Mouse (Mus musculus) urinary bladder, postnatal 10 days (tissue): ENCODE measurements around the gene Adamts16.
"Not testable (repeated sequence)": the region's sequence is repeated elsewhere in the genome, so short reads cannot be mapped to it uniquely, and the experiment has no call there.

Source experiments
- DNase-seq: peaks from one replicate; pipeline ENCODE4 v3.0.0; 2022; ENCODE audit warnings: low spot score

The Adamts16 gene

GRCm38 (mm10) chr13:70841421-70841904, at the start of gene Adamts16:
Gene Adamts16, minus strand, starts transcription at chr13:70841811.
- no peak for DNase-seq

GRCm38 (mm10) chr13:70887136-70887535, 45.5 kb upstream of the Adamts16 start:
- DNase-seq = no peak

- DNase-seq = no peak
Observed at GRCm38 (mm10) chr13:70885006-70885405, 43.4 kb upstream of the Adamts16 start.

- DNase-seq = no peak
Observed at GRCm38 (mm10) chr13:70883891-70884890, 42.6 kb upstream of the Adamts16 start.

- not testable (repeated sequence) for DNase-seq
Observed at GRCm38 (mm10) chr13:70879971-70880370, 38.4 kb upstream of the Adamts16 start.

GRCm38 (mm10) chr13:70877550-70877913, 35.9 kb upstream of the Adamts16 start:
- DNase-seq = no peak

GRCm38 (mm10) chr13:70876648-70877549, 35.3 kb upstream of the Adamts16 start:
- DNase-seq = no peak

GRCm38 (mm10) chr13:70875411-70875949, 33.9 kb upstream of the Adamts16 start:
- DNase-seq = no peak

GRCm38 (mm10) chr13:70874741-70875140, 33.1 kb upstream of the Adamts16 start:
- DNase-seq = no peak

GRCm38 (mm10) chr13:70873851-70874250, 32.2 kb upstream of the Adamts16 start:
- DNase-seq = not testable (repeated sequence)

GRCm38 (mm10) chr13:70871049-70871448, 29.4 kb upstream of the Adamts16 start:
- DNase-seq = no peak

GRCm38 (mm10) chr13:70866971-70867625, 25.5 kb upstream of the Adamts16 start:
- no peak for DNase-seq

GRCm38 (mm10) chr13:70865867-70866266, 24.3 kb upstream of the Adamts16 start:
- no peak for DNase-seq

GRCm38 (mm10) chr13:70862162-70862908, 20.7 kb upstream of the Adamts16 start:
- DNase-seq = no peak

- DNase-seq = no peak
Observed at GRCm38 (mm10) chr13:70853601-70854000, 12.0 kb upstream of the Adamts16 start.

- DNase-seq = no peak
Observed at GRCm38 (mm10) chr13:70846933-70847332, 5.3 kb upstream of the Adamts16 start.

- no peak for DNase-seq
Observed at GRCm38 (mm10) chr13:70845526-70845925, 3.9 kb upstream of the Adamts16 start.

- DNase-seq = no peak
Observed at GRCm38 (mm10) chr13:70842126-70842525, 515 bp upstream of the Adamts16 start.

GRCm38 (mm10) chr13:70840161-70840560, 1.4 kb downstream of the Adamts16 start:
- no peak for DNase-seq

- DNase-seq = no peak
Observed at GRCm38 (mm10) chr13:70837571-70837970, 4.0 kb downstream of the Adamts16 start.

GRCm38 (mm10) chr13:70836246-70836645, 5.4 kb downstream of the Adamts16 start:
- DNase-seq = no peak
